Mouse (Mus musculus) hindbrain, embryonic 16.5 days (tissue): ENCODE data around the gene Tmem170. TPM values are rescaled to one million over a fixed set of nuclear protein-coding genes. Genes with fewer than 3 reads are reported as not detected.

Experiments used
- ATAC-seq: fragments of 200-750 bp; cut with Nextera tagmentation; 2 replicates; pipeline ENCODE4 v1.8.0; 2017; ENCODE audit warnings: moderate TSS enrichment, moderate library complexity
- H3K27ac ChIP-seq: fragments of 300-500 bp; sonication (generic); 2 replicates; pipeline ENCODE4 v1.5.1; 2014; ENCODE audit warnings: low read depth, mild to moderate bottlenecking, control low read depth, low read length, moderate library complexity
- H3K27me3 ChIP-seq: fragments of 300-500 bp; sonication (generic); replicated peaks from 2 replicates; pipeline ENCODE4 v1.6.1; 2014; ENCODE audit warnings: low read length; ENCODE audit not compliant: control insufficient read depth, insufficient read depth
- H3K36me3 ChIP-seq: fragments of 300-500 bp; sonication (generic); 2 replicates; pipeline ENCODE4 v1.6.1; 2014; ENCODE audit warnings: mild to moderate bottlenecking, low read length, moderate library complexity, mixed read lengths; ENCODE audit not compliant: control insufficient read depth, insufficient read depth
- H3K4me1 ChIP-seq: fragments of 300-500 bp; sonication (generic); 2 replicates; pipeline ENCODE4 v1.6.1; 2014; ENCODE audit warnings: low read depth, low read length; ENCODE audit not compliant: control insufficient read depth, insufficient read depth
- H3K4me2 ChIP-seq: fragments of 300-500 bp; sonication (generic); 2 replicates; pipeline ENCODE4 v1.6.1; 2014; ENCODE audit warnings: mild to moderate bottlenecking, low read length, control low read depth, moderate library complexity
- H3K4me3 ChIP-seq: fragments of 300-500 bp; sonication (generic); 2 replicates; pipeline ENCODE4 v1.5.1; 2014; ENCODE audit warnings: mild to moderate bottlenecking, low read length, control low read depth, moderate library complexity
- H3K9ac ChIP-seq: fragments of 300-500 bp; sonication (generic); 2 replicates; pipeline ENCODE4 v1.6.1; 2014; ENCODE audit warnings: low read depth, mild to moderate bottlenecking, control low read depth, low read length, moderate library complexity
- H3K9me3 ChIP-seq: fragments of 300-500 bp; sonication (generic); 2 replicates; pipeline ENCODE4 v1.6.1; 2014; ENCODE audit warnings: mild to moderate bottlenecking, low read length, moderate library complexity; ENCODE audit not compliant: control insufficient read depth
- WGBS: fragments of 180-500 bp; shearing (Covaris S2); extraction: QIAGEN DNeasy Blood & Tissue Kit; methylation state at CpG from one replicate; pipeline ENCODE4 v1.1.7; 2014; 5-methylcytosine and 5-hydroxymethylcytosine counted together
- polyA plus RNA-seq: library from polyadenylated mRNA; unstranded; fragments of >200 nt; fragmentation: Nextera tagmentation; extraction: Ambion mirVana; gene quantifications from 2 replicates; pipeline ENCODE4 v1.2.1, GENCODE M21; 2015

The Tmem170 gene
- polyA plus RNA-seq, 1 experiment from 2014 or later: 3.6 TPM

DNA sequence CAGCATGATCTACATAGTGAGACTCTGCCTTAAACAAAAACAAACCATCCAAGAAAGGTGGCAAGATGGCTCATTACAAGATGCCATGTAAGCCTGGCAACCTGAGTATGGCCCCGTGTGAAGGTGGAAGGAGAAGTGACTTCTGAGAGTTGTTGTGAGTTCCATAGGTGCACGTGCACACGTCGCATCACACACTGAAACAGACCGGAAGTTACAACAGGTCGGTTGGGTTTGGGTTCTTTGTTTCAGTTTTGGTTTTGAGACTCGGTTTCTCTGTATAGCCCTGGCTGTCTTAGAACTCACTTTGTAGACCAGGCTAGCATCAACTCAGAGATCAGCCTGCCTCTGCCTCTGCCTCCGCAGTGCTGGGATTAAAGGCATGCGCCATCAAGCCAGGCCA, 62.7 kb downstream of the Tmem170 start:
- H3K27ac ChIP-seq: no peak overlapping the region
- no peaks in the 10 kb centered on the region for H3K27me3 ChIP-seq
- H3K9ac ChIP-seq: no peak overlapping the region
- WGBS: 98% methylated on average over 9 of the region's 9 CpGs
- no peak overlapping the region for H3K4me2 ChIP-seq
- H3K4me3 ChIP-seq: no peak overlapping the region
- ATAC-seq: no peak
- H3K36me3 ChIP-seq: peaks cover 3% of the 10 kb centered on the region; the same call in 1 of the 2 replicates
- peaks cover 2% of the 10 kb centered on the region; the same call in 1 of the 2 replicates for H3K4me1 ChIP-seq
- no peaks in the 10 kb centered on the region for H3K9me3 ChIP-seq

Other genes starting within 250 kb of the Tmem170 start
- 1.3 and 1.5 TPM in 2 replicates for gene Ldhd, start 246.4 kb downstream of the Tmem170 start, polyA plus RNA-seq
- gene Zfp1, start 233.3 kb downstream of the Tmem170 start, polyA plus RNA-seq: 25.1 and 25.5 TPM in 2 replicates
- not detected in 2 replicates for gene Ctrb1, start 185.7 kb downstream of the Tmem170 start, polyA plus RNA-seq
- gene Bcar1, start 132.9 kb downstream of the Tmem170 start, polyA plus RNA-seq: 37.6 and 50.0 TPM in 2 replicates
- 202 and 210 TPM in 2 replicates for gene Cfdp1, start 22.5 kb downstream of the Tmem170 start, polyA plus RNA-seq
- 4.4 and 4.9 TPM in 2 replicates for gene Chst5, start 33.7 kb upstream of the Tmem170 start, polyA plus RNA-seq
- 19.5 and 21.3 TPM in 2 replicates for gene Tmem231, start 57.1 kb upstream of the Tmem170 start, polyA plus RNA-seq
- gene Gabarapl2, start 64.0 kb upstream of the Tmem170 start, polyA plus RNA-seq: 422 and 469 TPM in 2 replicates
- gene Adat1, start 115.6 kb upstream of the Tmem170 start, polyA plus RNA-seq: 6.9 and 7.5 TPM in 2 replicates
- 173 and 178 TPM in 2 replicates for gene Kars, start 134.6 kb upstream of the Tmem170 start, polyA plus RNA-seq
- 66.8 and 71.9 TPM in 2 replicates for gene Terf2ip, start 134.6 kb upstream of the Tmem170 start, polyA plus RNA-seq
- gene Gm6793, start 138.3 kb upstream of the Tmem170 start, polyA plus RNA-seq: 0.33 and 0.70 TPM in 2 replicates